Mouse (Mus musculus): Measurements from ENCODE around the gene Crybg1.
"Not testable (repeated sequence)": the region's sequence is repeated elsewhere in the genome, so short reads cannot be mapped to it uniquely, and the experiment has no call there.

Crybg1 gene

GRCm38 (mm10) chr10:43973244-43973643, 175.4 kb downstream of the Crybg1 start:
- DNase-seq (ENCODE audit: low spot score in 2 of 2) = no peak

GRCm38 (mm10) chr10:43964943-43965342, 183.7 kb downstream of the Crybg1 start:
- peak in 1 of 2 experiments; percentile 20 for DNase-seq (ENCODE audit: low spot score in 2 of 2)

- DNase-seq (ENCODE audit: low spot score in 2 of 2) = peak; percentile 11 to 23
Observed at GRCm38 (mm10) chr10:43953942-43954341, 194.7 kb downstream of the Crybg1 start.

GRCm38 (mm10) chr10:43945435-43945834, 203.2 kb downstream of the Crybg1 start:
- DNase-seq (ENCODE audit: low spot score in 2 of 2) = no peak

- DNase-seq (ENCODE audit: low spot score in 2 of 2) = no peak
Observed at GRCm38 (mm10) chr10:43943736-43944135, 204.9 kb downstream of the Crybg1 start.

- DNase-seq (ENCODE audit: low spot score in 2 of 2) = no peak
Observed at GRCm38 (mm10) chr10:43939136-43939662, 209.5 kb downstream of the Crybg1 start.

GRCm38 (mm10) chr10:43928596-43928995, 220.1 kb downstream of the Crybg1 start:
- no peak for DNase-seq (ENCODE audit: low spot score in 2 of 2)

- no peak for DNase-seq (ENCODE audit: low spot score in 2 of 2)
Observed at GRCm38 (mm10) chr10:43927736-43928135, 220.9 kb downstream of the Crybg1 start.

GRCm38 (mm10) chr10:43925776-43926175, 222.9 kb downstream of the Crybg1 start:
- DNase-seq (ENCODE audit: low spot score in 2 of 2) = not testable (repeated sequence)

GRCm38 (mm10) chr10:43923096-43923495, 225.6 kb downstream of the Crybg1 start:
- DNase-seq (ENCODE audit: low spot score in 2 of 2) = no peak

GRCm38 (mm10) chr10:43918696-43919608, 229.7 kb downstream of the Crybg1 start:
- peak; percentile 56 to 64 for DNase-seq (ENCODE audit: low spot score in 2 of 2)

- no peak for DNase-seq (ENCODE audit: low spot score in 2 of 2)
Observed at GRCm38 (mm10) chr10:43916737-43917136, 231.9 kb downstream of the Crybg1 start.

GRCm38 (mm10) chr10:43916181-43916580, 232.5 kb downstream of the Crybg1 start:
- DNase-seq (ENCODE audit: low spot score in 2 of 2) = no peak

GRCm38 (mm10) chr10:43912236-43912635, 236.4 kb downstream of the Crybg1 start:
- DNase-seq (ENCODE audit: low spot score in 2 of 2) = no peak

- DNase-seq (ENCODE audit: low spot score in 2 of 2) = no peak
Observed at GRCm38 (mm10) chr10:43910873-43911142, 237.8 kb downstream of the Crybg1 start.

- no peak for DNase-seq (ENCODE audit: low spot score in 2 of 2)
Observed at GRCm38 (mm10) chr10:43910032-43910872, 238.4 kb downstream of the Crybg1 start.

- DNase-seq (ENCODE audit: low spot score in 2 of 2) = no peak
Observed at GRCm38 (mm10) chr10:43904569-43904968, 244.1 kb downstream of the Crybg1 start.

- DNase-seq (ENCODE audit: low spot score in 2 of 2) = peak; percentile 90 to 94
Observed at GRCm38 (mm10) chr10:43901578-43902194, 247.0 kb downstream of the Crybg1 start, which contains the start of the genes Qrsl1 and Rtn4ip1. Gene Qrsl1 (minus strand): TSS chr10:43901745. Gene Rtn4ip1 (plus strand): TSS chr10:43901807.

GRCm38 (mm10) chr10:43900883-43901570, 247.6 kb downstream of the Crybg1 start:
- no peak for DNase-seq (ENCODE audit: low spot score in 2 of 2)

Measured in right cerebral cortex, postnatal 36 days (tissue).